Mouse (Mus musculus): ENCODE measurements around the gene Kcnc3. TPM values are rescaled to one million over a fixed set of nuclear protein-coding genes. Genes with fewer than 3 reads are reported as not detected.

Gene Kcnc3
- polyA plus RNA-seq, 1 experiment from 2014 or later = 0.36 TPM

GRCm38 (mm10) chr7:44552141-44552908 is 38.1 kb upstream of the Kcnc3 start:
- Histone ChIP-seq H3K9ac (no peak overlapping the region), H3K4me2 (replicated peaks) (peak overlapping the region; percentile 60), H3K36me3 (peaks cover 23% of the 10 kb centered on the region), H3K4me1 (replicated peaks) (peaks cover 15% of the 10 kb centered on the region), H3K9me3 (no peaks in the 10 kb centered on the region), H3K27ac (no peak overlapping the region), H3K27me3 (replicated peaks) (no peaks in the 10 kb centered on the region), H3K4me3 (replicated peaks) (peak overlapping the region; percentile 99; the same call in 1 of the 2 replicates)
- 85% methylated on average over 31 of the region's 31 CpGs for WGBS
- no peak for ATAC-seq

DNA sequence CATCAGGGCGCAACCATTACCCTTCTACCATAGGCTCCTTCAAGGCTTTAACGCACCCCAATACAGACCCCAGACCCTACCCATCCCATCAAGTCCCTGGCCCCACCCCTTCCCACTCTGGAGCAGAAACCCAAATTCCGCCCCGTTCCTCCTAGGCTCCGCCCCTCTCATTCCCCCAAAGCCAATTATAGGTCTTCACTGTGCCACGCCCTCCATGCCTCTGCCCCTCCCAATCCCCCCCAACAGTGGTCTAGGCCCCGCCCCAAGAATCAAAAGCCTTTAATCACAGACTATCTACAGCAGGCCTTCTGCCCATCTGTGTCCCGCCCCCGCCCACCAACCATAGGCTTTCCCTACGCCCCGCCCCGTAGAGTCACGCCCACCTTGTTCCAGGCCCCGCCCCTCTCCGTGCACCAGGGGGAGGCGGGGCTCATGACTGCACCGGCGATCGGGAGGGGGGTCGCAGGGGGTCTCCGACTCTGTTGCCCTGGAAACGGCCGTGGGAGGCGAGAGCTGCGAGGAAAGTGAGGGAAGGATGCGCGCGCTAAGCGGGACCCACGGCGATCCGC is 37.2 kb upstream of the Kcnc3 start:
- no peaks in the 10 kb centered on the region for H3K27me3 ChIP-seq (replicated peaks)
- H3K4me2 ChIP-seq (replicated peaks) = peak overlapping the region; percentile 60
- peak overlapping the region; percentile 99 for H3K27ac ChIP-seq
- peak overlapping the region; percentile 80 for H3K9ac ChIP-seq
- peak overlapping the region; percentile 99 for H3K4me3 ChIP-seq (replicated peaks)
- ATAC-seq = peak; percentile 81
- H3K9me3 ChIP-seq = no peaks in the 10 kb centered on the region
- WGBS = under 1% methylated on average over 32 of the region's 32 CpGs
- peaks cover 23% of the 10 kb centered on the region for H3K36me3 ChIP-seq
- peaks cover 9% of the 10 kb centered on the region for H3K4me1 ChIP-seq (replicated peaks)

DNA sequence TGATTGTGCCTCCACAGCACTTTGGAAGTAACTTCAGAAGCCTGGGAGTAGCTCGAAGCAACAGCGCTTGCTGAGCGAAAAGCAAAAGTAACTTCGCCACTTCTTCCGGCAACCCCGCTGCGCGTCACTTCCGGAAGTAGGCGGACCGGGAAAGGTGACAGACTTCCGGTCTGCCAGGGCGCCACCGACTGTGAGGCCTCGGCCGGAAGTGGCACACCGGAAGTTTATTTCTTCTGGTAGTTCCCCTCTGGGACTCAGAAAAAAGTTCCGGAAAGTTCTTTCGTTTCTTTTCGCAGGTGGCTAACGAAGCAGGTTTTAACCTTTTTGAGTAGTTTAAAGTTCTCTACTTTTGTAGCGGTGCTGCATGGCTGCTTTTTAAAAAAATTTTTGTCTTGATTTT is 36.6 kb upstream of the Kcnc3 start, which contains the start of gene Nr1h2:
Gene Nr1h2 (minus strand): TSS at position 126 of the 400 bp plus-strand sequence.
- Histone ChIP-seq H3K4me1 (replicated peaks) (peaks cover 9% of the 10 kb centered on the region), H3K4me3 (replicated peaks) (peak within 1 kb of the TSS; percentile 99), H3K27me3 (replicated peaks) (no peaks in the 10 kb centered on the region), H3K27ac (peak within 1 kb of the TSS; percentile 99), H3K9ac (peak within 1 kb of the TSS; percentile 80), H3K9me3 (no peaks in the 10 kb centered on the region), H3K4me2 (replicated peaks) (peak within 1 kb of the TSS; percentile 60), H3K36me3 (peaks cover 23% of the 10 kb centered on the region)
- ATAC-seq = peak; percentile 88
- under 1% methylated on average over 22 of the region's 22 CpGs for WGBS

DNA sequence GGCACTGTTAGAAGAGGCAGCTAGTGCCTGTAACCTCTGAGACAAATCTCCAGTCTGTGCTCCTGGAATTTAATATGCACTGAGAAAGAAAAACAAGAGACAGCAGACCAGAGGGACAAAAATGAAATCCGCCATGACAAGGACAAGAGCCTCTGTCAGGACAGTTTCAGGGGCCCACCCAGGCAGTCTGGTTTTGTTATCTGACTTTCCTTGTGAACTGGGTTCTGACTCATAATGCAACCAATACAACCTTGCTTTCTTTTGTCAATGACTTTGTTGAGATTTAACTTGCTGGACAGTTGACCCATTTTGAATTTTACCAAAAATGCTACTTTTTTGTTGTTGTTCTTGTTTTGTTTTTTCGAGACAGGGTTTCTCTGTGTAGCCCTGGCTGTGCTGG is 32.8 kb upstream of the Kcnc3 start:
- H3K4me3 ChIP-seq (replicated peaks) = no peak overlapping the region
- H3K9me3 ChIP-seq = no peaks in the 10 kb centered on the region
- peaks cover 6% of the 10 kb centered on the region for H3K4me1 ChIP-seq (replicated peaks)
- H3K27ac ChIP-seq = no peak overlapping the region
- H3K27me3 ChIP-seq (replicated peaks) = 0 out of 2 replicates have a peak, but pooled peaks cover 3% of the 10 kb centered on the region
- 69% methylated on average over 2 of the region's 2 CpGs for WGBS
- ATAC-seq = no peak
- no peak overlapping the region for H3K9ac ChIP-seq
- H3K4me2 ChIP-seq (replicated peaks) = no peak overlapping the region
- no peaks in the 10 kb centered on the region for H3K36me3 ChIP-seq

DNA sequence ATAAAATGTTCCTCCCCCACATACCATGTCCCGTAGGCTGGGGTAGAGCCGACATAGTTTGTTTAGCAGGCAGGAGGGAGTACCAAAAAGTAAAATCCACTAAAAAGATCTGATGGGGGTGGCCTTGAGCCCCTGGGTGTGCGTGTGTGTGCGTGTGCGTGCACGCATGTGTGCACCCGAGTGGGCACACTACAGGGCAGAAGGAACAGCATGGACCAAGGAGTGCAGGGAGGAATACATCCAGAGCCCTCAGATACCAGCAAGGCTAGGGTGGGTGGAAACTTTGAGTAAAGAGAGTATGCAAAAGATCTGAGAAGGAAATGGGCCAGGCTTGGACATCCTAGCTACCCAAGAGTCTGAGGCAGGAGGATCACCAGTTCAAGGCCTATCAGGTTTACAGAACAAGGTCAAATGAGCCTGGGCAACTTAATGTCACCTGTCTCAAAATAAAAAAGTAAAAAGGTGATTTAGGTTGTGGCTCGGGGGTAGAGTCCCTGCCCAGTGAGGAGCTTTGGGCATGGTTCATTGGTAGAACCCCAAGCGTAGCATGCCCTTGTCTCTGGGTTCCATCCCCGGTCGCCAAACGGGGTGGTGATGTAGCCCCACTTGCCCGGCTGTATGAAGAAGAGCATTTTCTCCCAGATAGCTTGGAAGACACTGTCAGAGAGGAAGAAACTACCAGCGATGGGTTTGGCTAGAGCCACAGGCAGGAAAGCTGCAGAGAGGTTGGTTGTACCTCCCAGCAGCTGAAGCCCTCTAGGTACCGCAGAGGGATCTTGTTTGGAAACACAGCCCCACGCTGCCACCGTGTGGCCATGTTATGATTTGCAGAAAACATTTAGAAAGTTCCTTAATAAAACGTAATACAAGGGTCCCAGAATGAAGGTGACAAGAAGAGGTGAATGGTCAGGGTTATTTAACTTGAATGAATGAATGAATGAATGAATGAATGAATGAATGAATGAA is 29.7 kb upstream of the Kcnc3 start:
- WGBS = 54% methylated on average over 18 of the region's 18 CpGs
- no peaks in the 10 kb centered on the region for H3K9me3 ChIP-seq
- 0 out of 2 replicates have a peak, but pooled peaks cover 3% of the 10 kb centered on the region for H3K27me3 ChIP-seq (replicated peaks)
- H3K4me1 ChIP-seq (replicated peaks) = no peaks in the 10 kb centered on the region
- H3K36me3 ChIP-seq = no peaks in the 10 kb centered on the region
- 0 out of 2 replicates have a peak, but pooled peaks have one; percentile 22 for ATAC-seq
- no peak overlapping the region for H3K4me3 ChIP-seq (replicated peaks)
- no peak overlapping the region for H3K9ac ChIP-seq
- no peak overlapping the region for H3K27ac ChIP-seq
- H3K4me2 ChIP-seq (replicated peaks) = no peak overlapping the region

DNA sequence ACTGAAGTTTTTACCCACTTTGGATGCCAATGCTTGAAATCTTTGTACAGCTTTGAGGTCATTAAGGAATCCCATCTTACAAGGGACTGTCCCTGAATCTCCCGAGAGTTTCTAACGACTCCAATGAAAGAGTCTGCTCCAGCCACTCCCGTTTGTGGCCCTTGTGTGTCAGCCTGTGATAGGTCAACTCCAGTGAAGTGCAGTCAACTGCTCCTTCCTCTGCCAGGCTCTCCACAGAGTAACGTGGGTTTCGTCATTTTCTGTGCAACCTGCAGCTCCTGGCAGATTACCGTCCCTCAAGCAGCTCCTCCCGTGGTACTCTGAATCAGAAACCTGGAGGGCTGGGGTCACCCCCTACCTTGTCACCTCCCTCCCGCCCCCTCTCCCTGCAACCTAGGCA is 27.2 kb upstream of the Kcnc3 start:
- Histone ChIP-seq H3K4me3 (replicated peaks) (no peak overlapping the region), H3K4me1 (replicated peaks) (no peaks in the 10 kb centered on the region), H3K36me3 (no peaks in the 10 kb centered on the region), H3K9me3 (no peaks in the 10 kb centered on the region), H3K27me3 (replicated peaks) (0 out of 2 replicates have a peak, but pooled peaks cover 3% of the 10 kb centered on the region), H3K9ac (no peak overlapping the region), H3K27ac (no peak overlapping the region), H3K4me2 (replicated peaks) (no peak overlapping the region)
- WGBS = 42% methylated on average over 8 of the region's 8 CpGs
- ATAC-seq = no peak

DNA sequence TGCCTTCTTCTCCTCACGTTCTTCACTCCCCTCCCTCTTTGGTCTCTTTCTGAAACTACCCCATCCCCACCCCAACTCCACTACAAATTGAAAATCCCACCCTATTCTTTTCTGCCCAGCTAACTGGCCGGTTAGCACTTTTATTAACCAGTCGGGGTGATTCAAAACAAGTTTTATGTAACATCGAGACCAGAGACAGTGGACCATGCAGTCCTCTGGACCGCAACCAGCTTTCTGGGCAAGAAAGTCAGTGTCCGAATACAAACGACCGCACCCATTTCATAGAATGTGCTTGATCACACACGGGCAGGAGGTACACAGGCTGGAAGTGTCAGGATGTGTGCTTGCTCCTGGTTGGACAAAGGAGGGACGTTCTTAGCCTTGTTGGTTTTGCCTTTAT is 26.0 kb upstream of the Kcnc3 start:
- H3K27ac ChIP-seq = no peak overlapping the region
- peaks cover 7% of the 10 kb centered on the region; the same call in 1 of the 2 replicates for H3K27me3 ChIP-seq (replicated peaks)
- WGBS = 84% methylated on average over 10 of the region's 10 CpGs
- no peak overlapping the region for H3K4me3 ChIP-seq (replicated peaks)
- H3K9ac ChIP-seq = no peak overlapping the region
- no peak overlapping the region for H3K4me2 ChIP-seq (replicated peaks)
- no peaks in the 10 kb centered on the region for H3K4me1 ChIP-seq (replicated peaks)
- no peaks in the 10 kb centered on the region for H3K9me3 ChIP-seq
- ATAC-seq = no peak
- no peaks in the 10 kb centered on the region for H3K36me3 ChIP-seq

DNA sequence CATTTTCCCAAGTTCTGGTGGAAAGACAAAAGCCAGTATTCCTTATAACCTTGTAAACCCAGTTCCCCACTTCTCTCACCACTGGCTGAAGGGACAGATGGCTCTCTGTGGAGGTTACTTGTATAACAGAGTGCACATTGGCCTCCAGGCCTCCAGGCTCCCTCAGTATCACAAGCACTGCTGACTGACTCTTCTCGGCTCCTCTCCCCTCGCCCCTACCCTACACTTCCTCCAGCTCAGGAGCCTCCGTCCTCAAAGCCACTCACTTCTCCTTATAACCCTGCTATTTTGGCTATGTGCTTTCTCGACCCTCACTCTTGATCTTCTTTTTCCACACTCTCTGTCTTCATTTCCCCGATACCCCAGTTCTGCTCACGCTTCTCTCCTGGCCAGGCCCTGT is 25.1 kb upstream of the Kcnc3 start:
- H3K4me1 ChIP-seq (replicated peaks) = no peaks in the 10 kb centered on the region
- ATAC-seq = no peak
- no peaks in the 10 kb centered on the region for H3K36me3 ChIP-seq
- H3K27me3 ChIP-seq (replicated peaks) = peaks cover 7% of the 10 kb centered on the region; the same call in 1 of the 2 replicates
- no peak overlapping the region for H3K4me2 ChIP-seq (replicated peaks)
- no peak overlapping the region for H3K9ac ChIP-seq
- H3K9me3 ChIP-seq = no peaks in the 10 kb centered on the region
- 67% methylated on average over 6 of the region's 6 CpGs for WGBS
- no peak overlapping the region for H3K27ac ChIP-seq
- no peak overlapping the region for H3K4me3 ChIP-seq (replicated peaks)

DNA sequence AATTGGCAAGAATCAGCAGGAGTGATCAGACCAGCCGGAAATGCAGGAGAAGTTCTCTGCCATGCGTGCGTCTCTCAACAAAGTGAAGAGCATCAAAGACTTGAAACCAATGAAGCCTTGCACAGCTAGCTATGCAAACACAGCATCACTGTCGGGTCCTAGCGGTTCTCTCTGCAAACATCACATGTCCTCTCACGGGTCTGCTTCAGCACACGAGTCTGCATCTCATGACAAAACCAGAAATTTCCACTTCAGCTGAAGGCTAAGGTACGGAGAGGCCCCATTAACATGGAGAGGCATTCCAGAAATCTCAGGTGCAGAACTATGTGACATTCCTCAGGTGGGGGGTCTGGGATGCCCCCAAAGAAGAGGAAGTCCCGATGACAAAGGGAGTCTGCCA is 21.7 kb upstream of the Kcnc3 start:
- H3K36me3 ChIP-seq = no peaks in the 10 kb centered on the region

GRCm38 (mm10) chr7:44570989-44571388 is 19.5 kb upstream of the Kcnc3 start:
- Histone ChIP-seq H3K27ac (no peak overlapping the region), H3K36me3 (no peaks in the 10 kb centered on the region), H3K27me3 (replicated peaks) (peaks cover 4% of the 10 kb centered on the region; the same call in 1 of the 2 replicates), H3K4me1 (replicated peaks) (no peaks in the 10 kb centered on the region), H3K9me3 (no peaks in the 10 kb centered on the region), H3K4me3 (replicated peaks) (no peak overlapping the region), H3K9ac (no peak overlapping the region), H3K4me2 (replicated peaks) (no peak overlapping the region)
- ATAC-seq = no peak
- WGBS = 79% methylated on average over 6 of the region's 6 CpGs

More for the DNA sequence above, 21.7 kb upstream of the Kcnc3 start:
- no peak overlapping the region for H3K27ac ChIP-seq
- no peaks in the 10 kb centered on the region for H3K9me3 ChIP-seq
- ATAC-seq = no peak
- H3K4me1 ChIP-seq (replicated peaks) = no peaks in the 10 kb centered on the region
- no peak overlapping the region for H3K4me3 ChIP-seq (replicated peaks)
- 62% methylated on average over 9 of the region's 9 CpGs for WGBS
- peaks cover 4% of the 10 kb centered on the region; the same call in 1 of the 2 replicates for H3K27me3 ChIP-seq (replicated peaks)
- no peak overlapping the region for H3K4me2 ChIP-seq (replicated peaks)
- H3K9ac ChIP-seq = no peak overlapping the region

- ATAC-seq = no peak
- 76% methylated on average over 4 of the region's 4 CpGs for WGBS
- no peak overlapping the region for H3K27ac ChIP-seq
These were observed 18.7 kb upstream of the Kcnc3 start for GRCm38 (mm10) chr7:44571811-44572210.

More at GRCm38 (mm10) chr7:44571811-44572210, 18.7 kb upstream of the Kcnc3 start:
- H3K9me3 ChIP-seq = no peaks in the 10 kb centered on the region
- H3K36me3 ChIP-seq = no peaks in the 10 kb centered on the region
- H3K27me3 ChIP-seq (replicated peaks) = peaks cover 4% of the 10 kb centered on the region; the same call in 1 of the 2 replicates
- no peak overlapping the region for H3K9ac ChIP-seq
- no peak overlapping the region for H3K4me3 ChIP-seq (replicated peaks)
- H3K4me1 ChIP-seq (replicated peaks) = no peaks in the 10 kb centered on the region
- no peak overlapping the region for H3K4me2 ChIP-seq (replicated peaks)
